Mouse (Mus musculus) hindbrain, postnatal 0 days (tissue): ENCODE measurements around the gene Fkbp9. TPM values are rescaled to one million over a fixed set of nuclear protein-coding genes. Genes with fewer than 3 reads are reported as not detected.

Experiments used
- ATAC-seq: fragments of 200-750 bp; cut with Nextera tagmentation; 2 replicates; pipeline ENCODE4 v1.8.0; 2017; ENCODE audit warnings: mild to moderate bottlenecking, moderate TSS enrichment, moderate library complexity
- DNase-seq: peaks from one replicate; pipeline ENCODE4 v3.0.0-alpha.2; 2015; ENCODE audit warnings: low spot score
- H3K27ac ChIP-seq: fragments of 300-500 bp; sonication (generic); 2 replicates; pipeline ENCODE4 v1.5.1; 2014; ENCODE audit warnings: mild to moderate bottlenecking
- H3K27me3 ChIP-seq: fragments of 300-500 bp; sonication (generic); 2 replicates; pipeline ENCODE4 v1.6.1; 2014; ENCODE audit warnings: low read length, mixed read lengths; ENCODE audit not compliant: insufficient read depth
- H3K36me3 ChIP-seq: fragments of 300-500 bp; sonication (generic); 2 replicates; pipeline ENCODE4 v1.6.1; 2014; ENCODE audit warnings: low read length, mixed read lengths; ENCODE audit not compliant: insufficient read depth
- H3K4me1 ChIP-seq: fragments of 300-500 bp; sonication (generic); 2 replicates; pipeline ENCODE4 v1.6.1; 2014; ENCODE audit warnings: antibody characterized with exemption, low read length, mixed read lengths; ENCODE audit not compliant: insufficient read depth
- H3K4me2 ChIP-seq: fragments of 300-500 bp; sonication (generic); 2 replicates; pipeline ENCODE4 v1.6.1; 2014; ENCODE audit warnings: low read depth, mild to moderate bottlenecking, low read length, moderate library complexity, mixed read lengths
- H3K4me3 ChIP-seq: fragments of 300-500 bp; sonication (generic); 2 replicates; pipeline ENCODE4 v1.5.1; 2014; ENCODE audit warnings: low read length
- H3K9ac ChIP-seq: fragments of 300-500 bp; sonication (generic); replicated peaks from 2 replicates; pipeline ENCODE4 v1.6.1; 2014; ENCODE audit warnings: mild to moderate bottlenecking, low read length, moderate library complexity, mixed read lengths
- H3K9me3 ChIP-seq: fragments of 300-500 bp; sonication (generic); 2 replicates; pipeline ENCODE4 v1.6.1; 2016; ENCODE audit warnings: low read length, mixed read lengths
- CTCF ChIP-seq: IDR thresholded peaks from 2 replicates; pipeline ENCODE4 v1.5.1; 2016; ENCODE audit warnings: antibody characterized with exemption, control low read depth, low read depth
- WGBS: fragments of 180-500 bp; shearing (Covaris S2); extraction: QIAGEN DNeasy Blood & Tissue Kit; methylation state at CpG from one replicate; pipeline ENCODE4 v1.1.7; 2014; 5-methylcytosine and 5-hydroxymethylcytosine counted together
- polyA plus RNA-seq: library from polyadenylated mRNA; unstranded; fragments of >200 nt; fragmentation: Nextera tagmentation; extraction: Ambion mirVana; gene quantifications from 2 replicates; pipeline ENCODE4 v1.2.1, GENCODE M21; 2015
- total RNA-seq: library from RNA; depleted of rRNA; stranded (reverse); fragments of >200 nt; gene quantifications from 2 replicates; pipeline ENCODE4 v1.2.3, GENCODE M21; 2014; rRNA removed

Gene Fkbp9
- total and polyA plus RNA-seq, 2 experiments from 2014 or later = 44.7 to 54.8 TPM

DNA sequence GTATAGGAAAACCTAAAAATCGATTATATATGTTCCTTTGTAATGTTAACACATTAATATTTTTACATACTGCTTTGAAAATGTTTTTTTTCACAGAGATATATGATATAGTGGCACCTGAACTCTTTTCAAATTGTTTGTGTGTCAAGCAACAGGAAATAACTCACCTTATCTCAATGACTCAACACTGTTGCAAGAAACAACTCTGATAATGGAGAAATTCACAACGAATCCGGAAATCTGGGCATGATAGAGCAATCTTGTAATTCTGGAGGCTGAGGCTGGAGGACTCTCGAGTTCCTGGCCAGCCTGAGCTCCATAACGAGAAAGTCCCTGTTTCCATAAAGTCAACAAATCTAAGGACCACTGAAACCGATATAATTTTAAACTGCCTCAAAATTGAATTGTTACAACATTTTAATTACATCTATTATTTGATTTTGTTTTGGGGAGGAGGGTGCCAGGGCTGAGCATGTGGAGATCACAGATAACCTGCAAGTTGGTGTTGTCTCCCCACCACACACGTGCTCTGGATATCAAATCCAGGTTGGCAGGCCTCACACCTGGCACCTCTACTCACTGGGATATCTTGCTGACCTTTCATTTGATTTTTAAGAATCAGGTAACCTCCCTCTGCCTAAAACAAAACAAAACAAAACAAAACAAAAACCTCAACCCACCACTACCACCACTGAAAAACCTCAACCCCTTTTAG is 87.6 kb downstream of the Fkbp9 start:
- Histone ChIP-seq H3K9ac (no peak overlapping the region), H3K36me3 (no peaks in the 10 kb centered on the region), H3K4me2 (no peak overlapping the region), H3K4me3 (no peak overlapping the region), H3K27ac (no peak overlapping the region), H3K27me3 (no peaks in the 10 kb centered on the region), H3K4me1 (0 out of 2 replicates have a peak, but pooled peaks cover 2% of the 10 kb centered on the region), H3K9me3 (no peaks in the 10 kb centered on the region)
- no peak for TF ChIP-seq CTCF
- no peak for DNase-seq
- 94% methylated on average over 7 of the region's 7 CpGs for WGBS
- ATAC-seq = no peak

DNA sequence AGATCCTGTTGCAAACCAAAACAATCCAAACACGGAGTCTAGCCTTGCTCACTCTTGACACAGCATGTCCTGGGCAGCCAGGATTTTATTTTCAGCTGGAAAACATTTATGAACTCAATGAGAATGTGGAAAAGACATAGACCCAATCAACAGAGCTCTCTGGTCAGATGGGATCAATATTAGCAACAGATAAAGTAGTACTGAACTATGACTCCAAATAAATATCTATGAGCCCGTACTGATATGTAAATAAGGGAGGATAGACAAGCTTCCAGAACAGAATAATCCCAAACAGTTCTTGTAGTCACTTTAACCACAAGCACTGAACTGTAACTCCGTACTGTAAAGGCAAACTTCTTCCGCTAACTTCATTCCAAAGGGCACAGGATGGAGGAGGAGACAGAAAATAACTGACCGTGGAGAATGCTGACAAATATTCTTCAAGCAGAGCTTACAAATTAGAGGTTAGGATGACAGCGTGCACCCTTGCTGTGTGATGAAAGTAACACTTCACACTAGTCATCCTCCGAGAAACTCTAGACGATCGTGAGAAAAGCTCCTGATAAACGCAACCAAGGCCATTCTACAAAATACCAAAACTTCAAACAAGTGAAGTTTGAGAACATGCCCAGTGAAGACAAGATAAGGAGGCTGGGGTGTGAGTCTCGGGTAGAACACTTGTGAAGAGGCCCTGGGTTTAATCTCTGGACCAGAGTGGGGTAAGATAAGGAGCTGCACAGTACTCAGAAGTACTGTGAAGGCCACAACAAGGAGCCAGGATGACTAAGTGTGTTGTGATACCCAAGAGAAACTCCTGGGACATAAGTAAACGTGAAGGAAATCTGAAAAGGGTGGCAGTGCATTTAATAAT is 88.6 kb downstream of the Fkbp9 start:
- WGBS = 76% methylated on average over 12 of the region's 12 CpGs
- H3K36me3 ChIP-seq = no peaks in the 10 kb centered on the region
- TF ChIP-seq CTCF = no peak
- no peaks in the 10 kb centered on the region for H3K27me3 ChIP-seq
- no peak overlapping the region for H3K4me2 ChIP-seq
- 0 out of 2 replicates have a peak, but pooled peaks cover 6% of the 10 kb centered on the region for H3K4me1 ChIP-seq
- ATAC-seq = no peak
- H3K27ac ChIP-seq = no peak overlapping the region
- no peaks in the 10 kb centered on the region for H3K9me3 ChIP-seq
- no peak overlapping the region for H3K9ac ChIP-seq
- H3K4me3 ChIP-seq = no peak overlapping the region
- no peak for DNase-seq

GRCm38 (mm10) chr6:56923331-56923725 is 91.5 kb downstream of the Fkbp9 start:
- Histone ChIP-seq H3K4me1 (0 out of 2 replicates have a peak, but pooled peaks cover 6% of the 10 kb centered on the region), H3K9me3 (no peaks in the 10 kb centered on the region), H3K4me2 (peak overlapping the region; percentile 64), H3K4me3 (peak overlapping the region; percentile 69), H3K27ac (peak overlapping the region; percentile 88), H3K36me3 (no peaks in the 10 kb centered on the region), H3K9ac (peak overlapping the region; percentile 75), H3K27me3 (no peaks in the 10 kb centered on the region)
- under 1% methylated on average over 25 of the region's 25 CpGs for WGBS
- TF ChIP-seq CTCF = no peak
- ATAC-seq (no peak), DNase-seq (no peak)

DNA sequence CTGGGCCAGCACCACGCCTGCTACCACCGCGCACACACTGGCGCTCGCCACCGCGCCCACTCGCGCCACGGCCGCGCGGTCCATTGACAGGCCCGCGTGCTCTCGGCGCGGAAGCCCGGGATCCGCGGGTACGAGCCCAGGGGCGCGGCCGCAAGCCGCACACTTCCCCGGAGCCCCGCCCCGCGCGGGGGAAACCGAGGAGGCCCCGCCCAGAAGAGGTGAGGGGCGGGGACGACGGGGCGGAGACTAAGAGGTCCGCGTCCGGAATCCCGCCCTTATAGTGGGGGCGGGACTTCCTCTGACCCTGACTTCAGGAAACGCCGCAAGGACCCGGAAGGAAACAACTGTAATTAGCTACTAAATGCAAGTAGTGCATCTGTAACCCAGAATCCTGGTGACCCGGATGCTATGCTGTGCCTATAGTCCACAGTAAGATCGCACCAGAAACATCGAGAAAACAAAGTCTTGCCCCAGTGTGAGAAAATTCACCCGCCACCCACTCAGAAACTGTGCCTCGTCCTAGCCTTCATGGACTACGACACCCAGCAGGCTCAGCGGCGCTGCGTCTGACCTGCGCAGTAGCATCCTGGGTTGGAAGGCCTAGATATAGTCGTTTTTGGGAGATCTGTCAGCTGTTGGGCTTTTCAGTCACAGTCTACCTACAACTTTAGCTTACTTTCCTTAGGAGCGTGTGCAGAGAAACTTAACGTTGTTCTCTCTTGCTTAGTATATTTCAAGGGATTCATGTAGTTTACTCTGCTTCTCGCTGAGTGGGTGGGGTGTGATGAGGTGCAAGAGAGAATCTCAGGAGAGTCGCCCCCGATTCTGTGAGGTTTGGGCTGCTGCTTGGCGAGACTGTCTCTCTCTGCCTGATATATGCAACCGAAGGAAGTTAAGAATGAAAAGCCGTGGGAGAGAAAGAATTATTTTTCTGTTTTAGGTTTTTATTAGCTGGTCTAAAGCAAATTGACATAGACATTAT is 92.2 kb downstream of the Fkbp9 start, which contains the start of the genes Nt5c3 and Vmn1r4:
Gene Nt5c3, minus strand, starts transcription at position 207 of the 982 bp plus-strand sequence.
Gene Vmn1r4, plus strand, starts transcription at position 290 of the 982 bp plus-strand sequence.
- no peaks in the 10 kb centered on the region for H3K9me3 ChIP-seq
- H3K27me3 ChIP-seq = no peaks in the 10 kb centered on the region
- peak within 1 kb of the TSS; percentile 88 for H3K27ac ChIP-seq
- H3K9ac ChIP-seq = peak within 1 kb of the TSS; percentile 75
- ATAC-seq = peak; percentile 99
- DNase-seq = peak; percentile 98
- H3K36me3 ChIP-seq = no peaks in the 10 kb centered on the region
- peak within 1 kb of the TSS; percentile 69 for H3K4me3 ChIP-seq
- 4% methylated on average over 64 of the region's 64 CpGs for WGBS
- H3K4me1 ChIP-seq = 0 out of 2 replicates have a peak, but pooled peaks cover 6% of the 10 kb centered on the region
- H3K4me2 ChIP-seq = peak within 1 kb of the TSS; percentile 64
- no peak for TF ChIP-seq CTCF

Other genes with a start within 250 kb of the Fkbp9 start
- 25.0 and 36.3 TPM in 2 replicates for gene Lsm5, start 127.3 kb upstream of the Fkbp9 start, total RNA-seq
- gene Lsm5, start 127.3 kb upstream of the Fkbp9 start, polyA plus RNA-seq = 90.4 and 109 TPM in 2 replicates
- gene Avl9, start 117.2 kb upstream of the Fkbp9 start, total RNA-seq = 47.6 and 52.6 TPM in 2 replicates
- gene Avl9, start 117.2 kb upstream of the Fkbp9 start, polyA plus RNA-seq = 22.0 and 23.3 TPM in 2 replicates
- gene Kbtbd2, start 34.2 kb upstream of the Fkbp9 start, total RNA-seq = 36.0 and 46.2 TPM in 2 replicates
- gene Kbtbd2, start 34.2 kb upstream of the Fkbp9 start, polyA plus RNA-seq = 18.2 and 19.7 TPM in 2 replicates
- 38.4 and 83.8 TPM in 2 replicates for gene Nt5c3, start 91.9 kb downstream of the Fkbp9 start, total RNA-seq
- gene Nt5c3, start 91.9 kb downstream of the Fkbp9 start, polyA plus RNA-seq = 153 and 155 TPM in 2 replicates
- 0.37 TPM in 1 of 2 replicates, not detected in the other for gene Vmn1r4, start 92.0 kb downstream of the Fkbp9 start, total RNA-seq
- gene Vmn1r4, start 92.0 kb downstream of the Fkbp9 start, polyA plus RNA-seq = 0.46 and 0.58 TPM in 2 replicates
- gene Vmn1r5, start 138.2 kb downstream of the Fkbp9 start, total RNA-seq = 0.04 TPM in 1 of 2 replicates, not detected in the other
- gene Vmn1r5, start 138.2 kb downstream of the Fkbp9 start, polyA plus RNA-seq = not detected in 2 replicates
- gene Vmn1r6, start 165.2 kb downstream of the Fkbp9 start, total RNA-seq = not detected in 2 replicates
- gene Vmn1r6, start 165.2 kb downstream of the Fkbp9 start, polyA plus RNA-seq = not detected in 2 replicates
- gene Vmn1r7, start 193.3 kb downstream of the Fkbp9 start, total RNA-seq = not detected in 2 replicates
- gene Vmn1r7, start 193.3 kb downstream of the Fkbp9 start, polyA plus RNA-seq = not detected in 2 replicates
- gene Vmn1r8, start 200.2 kb downstream of the Fkbp9 start, total RNA-seq = not detected in 2 replicates
- not detected in 2 replicates for gene Vmn1r8, start 200.2 kb downstream of the Fkbp9 start, polyA plus RNA-seq
- not detected in 2 replicates for gene Vmn1r9, start 234.7 kb downstream of the Fkbp9 start, total RNA-seq
- gene Vmn1r9, start 234.7 kb downstream of the Fkbp9 start, polyA plus RNA-seq = not detected in 2 replicates